Mouse (Mus musculus) liver, adult 10 weeks (tissue): ENCODE measurements around the gene Dock3. TPM values are rescaled to one million over a fixed set of nuclear protein-coding genes. Genes with fewer than 3 reads are reported as not detected.

Experiments
- polyA plus RNA-seq: library from polyadenylated mRNA; stranded (reverse); fragments of 350-450 nt; fragmentation: Illumina TruSeq; extraction: RNeasy Lipid Tissue Mini Kit (QIAGEN cat#74804); gene quantifications from one replicate; pipeline ENCODE4 v1.2.3, GENCODE M21; 2014; ENCODE audit warnings: low read depth, low replicate concordance

The Dock3 gene
- not detected for polyA plus RNA-seq

DNA sequence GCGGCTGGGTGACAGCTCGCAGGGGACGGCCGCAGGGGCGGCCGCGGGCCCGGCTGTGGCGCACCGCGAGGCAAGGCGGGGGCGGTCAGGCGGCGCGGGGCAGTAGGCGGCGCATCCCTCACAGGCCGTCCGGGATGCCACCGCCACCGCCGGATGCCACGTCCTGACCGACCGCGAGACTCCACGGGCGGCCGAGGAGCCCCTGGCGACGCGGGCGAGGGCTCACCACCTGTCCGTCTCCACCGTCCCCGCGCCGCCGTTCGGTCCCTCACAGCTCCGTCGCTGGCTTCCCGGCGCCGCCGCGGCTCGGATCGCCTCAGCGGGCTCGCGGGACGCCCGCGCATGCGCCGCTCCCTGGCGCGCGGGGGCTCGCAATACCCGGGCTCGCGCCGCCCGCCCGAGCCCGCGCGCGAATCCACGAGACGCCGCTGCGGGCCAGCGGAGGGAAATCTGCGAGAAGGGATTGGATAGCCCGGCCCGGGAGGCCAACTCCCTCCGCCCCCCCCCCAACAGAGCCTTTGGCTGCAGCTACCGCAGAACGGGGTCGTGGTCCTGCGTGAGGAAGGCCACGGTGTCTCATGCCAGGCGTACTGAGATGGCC lies at the start of gene Dock3:
Gene Dock3 (minus strand): TSS at position 371 of the 601 bp plus-strand sequence.

DNA sequence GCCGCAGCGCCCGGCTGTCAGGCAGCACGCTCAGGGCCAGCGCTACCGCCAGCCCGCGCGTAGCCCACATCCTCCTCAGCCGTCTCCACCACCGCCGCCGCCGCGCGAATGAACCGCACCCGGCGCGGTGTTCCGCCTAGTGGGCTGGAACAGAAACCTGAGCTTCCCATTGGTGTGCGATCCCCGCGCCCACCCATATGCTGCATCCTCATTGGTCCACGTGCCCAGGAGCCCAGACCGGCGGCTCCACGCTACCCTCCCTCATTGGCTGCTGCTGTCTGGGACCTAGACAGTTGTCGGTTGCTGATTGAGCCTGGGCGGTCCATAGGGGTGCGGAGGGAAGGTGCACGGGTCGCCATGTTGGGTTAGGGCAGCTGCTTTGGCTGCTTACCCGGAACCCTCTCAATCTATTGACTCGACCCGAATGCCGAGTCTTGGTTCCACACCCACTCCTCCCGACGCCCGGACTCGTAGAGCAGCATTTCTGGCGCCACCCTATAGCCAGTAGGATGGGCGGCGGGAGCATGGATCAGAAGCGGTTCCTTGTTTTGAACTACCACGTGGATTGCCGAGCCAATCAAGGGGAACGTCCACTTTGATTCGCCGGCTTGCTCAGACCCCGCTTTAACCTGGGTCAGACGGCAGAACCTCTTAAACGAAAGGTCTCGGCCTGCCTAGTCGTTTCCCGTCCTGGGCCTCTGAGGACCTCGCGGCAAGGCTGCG lies 339.7 kb downstream of the Dock3 start, which contains the start of gene Manf:
Gene Manf (minus strand): TSS at position 151 of the 723 bp plus-strand sequence.

DNA sequence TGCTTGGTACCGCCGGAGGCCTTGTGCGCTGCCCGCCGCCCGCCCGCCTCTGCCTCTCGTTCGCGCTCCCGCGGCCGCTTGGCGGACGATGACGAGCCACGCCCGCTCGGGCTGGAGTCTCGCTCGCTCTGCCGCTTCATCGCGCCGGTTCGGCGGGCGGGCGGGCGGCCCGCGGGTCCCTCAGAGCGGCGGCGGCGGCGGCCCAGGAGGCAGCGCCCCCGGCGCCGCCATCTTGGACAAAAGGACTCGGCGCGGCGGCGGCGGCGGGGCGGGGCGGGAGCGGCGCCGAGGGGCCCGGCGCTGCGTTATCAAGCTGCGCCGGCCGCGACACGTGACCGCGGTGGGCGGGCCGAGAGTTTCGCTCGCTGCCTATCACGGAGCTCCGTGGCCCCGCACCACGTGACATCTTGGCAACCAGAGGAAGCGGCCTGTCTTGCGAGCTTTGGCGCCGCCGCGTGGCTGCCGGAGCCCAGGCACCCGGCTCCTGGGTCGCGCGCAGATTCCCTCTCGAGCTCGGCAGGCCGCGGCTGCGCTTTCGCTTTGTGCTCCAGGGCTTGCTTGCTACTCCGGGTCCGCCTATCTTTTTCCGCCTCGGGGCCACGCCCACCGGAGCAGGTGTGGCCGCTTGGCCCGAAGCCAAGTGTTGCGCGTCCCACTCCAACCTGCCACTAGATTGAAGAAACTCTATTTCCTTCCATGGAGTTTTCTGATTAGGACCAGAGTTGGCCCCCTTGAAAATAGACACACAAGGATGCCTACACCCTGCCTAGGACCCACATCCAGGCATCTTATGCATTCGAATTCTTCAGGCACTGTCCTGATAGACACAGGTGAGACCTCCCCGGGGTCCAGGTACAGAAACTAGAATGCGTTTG lies 344.6 kb downstream of the Dock3 start, which contains the start of gene Rbm15b:
Gene Rbm15b (minus strand): TSS at position 601 of the 875 bp plus-strand sequence.

Other genes with a start within 250 kb of the Dock3 start
- 1.2 TPM for gene Mapkapk3, start 58.0 kb upstream of the Dock3 start, polyA plus RNA-seq
- 4.5 TPM for gene Cish, start 64.1 kb upstream of the Dock3 start, polyA plus RNA-seq
- gene Hemk1, start 106.4 kb upstream of the Dock3 start, polyA plus RNA-seq: 6.1 TPM
- 0.13 TPM for gene 6430571L13Rik, start 108.7 kb upstream of the Dock3 start, polyA plus RNA-seq
- gene Cacna2d2, start 167.7 kb upstream of the Dock3 start, polyA plus RNA-seq: not detected